Mouse (Mus musculus) adrenal gland, adult 2 months (tissue): ENCODE data around the gene Bicdl1. TPM values are rescaled to one million over a fixed set of nuclear protein-coding genes. Genes with fewer than 3 reads are reported as not detected.

Experiments
- DNase-seq: peaks from one replicate; pipeline ENCODE4 v3.0.0; 2021
- polyA plus RNA-seq: library from polyadenylated mRNA; depleted of rRNA; stranded (reverse); fragments of >200 nt; gene quantifications from 2 replicates; pipeline ENCODE4 v1.2.3, GENCODE M21; 2012
- total RNA-seq, 2 experiments: library from RNA; stranded (reverse); gene quantifications; 2 replicates each; pipeline ENCODE4 v1.2.3; 2021

Bicdl1 gene
- total and polyA plus RNA-seq, 3 experiments, result 5.4 to 25.3 (median 13.2) TPM

GRCm38 (mm10) chr5:115726019-115726418, 5.4 kb downstream of the Bicdl1 start:
- no peak for DNase-seq

GRCm38 (mm10) chr5:115724422-115724821, 7.0 kb downstream of the Bicdl1 start:
- no peak for DNase-seq

- no peak for DNase-seq
Measured at GRCm38 (mm10) chr5:115722188-115722959, 9.0 kb downstream of the Bicdl1 start.

- no peak for DNase-seq
Measured at GRCm38 (mm10) chr5:115720761-115721160, 10.7 kb downstream of the Bicdl1 start.

- DNase-seq, result no peak
Measured at GRCm38 (mm10) chr5:115717693-115718092, 13.7 kb downstream of the Bicdl1 start.

GRCm38 (mm10) chr5:115717106-115717505, 14.3 kb downstream of the Bicdl1 start:
- no peak for DNase-seq

- DNase-seq, result no peak
Measured at GRCm38 (mm10) chr5:115716426-115716825, 15.0 kb downstream of the Bicdl1 start.

GRCm38 (mm10) chr5:115714761-115715160, 16.7 kb downstream of the Bicdl1 start:
- DNase-seq, result no peak

- DNase-seq, result no peak
Measured at GRCm38 (mm10) chr5:115712487-115712886, 18.9 kb downstream of the Bicdl1 start.

- DNase-seq, result no peak
Measured at GRCm38 (mm10) chr5:115711636-115712419, 19.6 kb downstream of the Bicdl1 start.

- DNase-seq, result no peak
Measured at GRCm38 (mm10) chr5:115710171-115710570, 21.2 kb downstream of the Bicdl1 start.

- DNase-seq, result no peak
Measured at GRCm38 (mm10) chr5:115708930-115709329, 22.5 kb downstream of the Bicdl1 start.

GRCm38 (mm10) chr5:115701981-115702380, 29.4 kb downstream of the Bicdl1 start:
- DNase-seq, result no peak

GRCm38 (mm10) chr5:115701215-115701614, 30.2 kb downstream of the Bicdl1 start:
- DNase-seq, result no peak

GRCm38 (mm10) chr5:115696811-115697210, 34.6 kb downstream of the Bicdl1 start:
- no peak for DNase-seq

GRCm38 (mm10) chr5:115695191-115695770, 36.1 kb downstream of the Bicdl1 start:
- no peak for DNase-seq

GRCm38 (mm10) chr5:115693271-115693670, 38.1 kb downstream of the Bicdl1 start:
- no peak for DNase-seq

GRCm38 (mm10) chr5:115686716-115687115, 44.7 kb downstream of the Bicdl1 start:
- no peak for DNase-seq

- no peak for DNase-seq
Measured at GRCm38 (mm10) chr5:115685126-115685525, 46.3 kb downstream of the Bicdl1 start.

GRCm38 (mm10) chr5:115671846-115672245, 59.6 kb downstream of the Bicdl1 start:
- no peak for DNase-seq

GRCm38 (mm10) chr5:115670406-115670805, 61.0 kb downstream of the Bicdl1 start:
- no peak for DNase-seq

- DNase-seq, result no peak
Measured at GRCm38 (mm10) chr5:115669974-115670373, 61.4 kb downstream of the Bicdl1 start.

GRCm38 (mm10) chr5:115668986-115669385, 62.4 kb downstream of the Bicdl1 start:
- no peak for DNase-seq
